Mouse (Mus musculus): ENCODE measurements around the gene Usp26. TPM values are rescaled to one million over a fixed set of nuclear protein-coding genes. Genes with fewer than 3 reads are reported as not detected.

Gene Usp26
- not detected in 2 replicates for polyA plus RNA-seq (2015; fragmentation: Nextera tagmentation; extraction: Ambion mirVana)

- Histone ChIP-seq H3K9ac (ENCODE audit: low read depth, low read length) (no peak within 1 kb of the TSS), H3K27ac (ENCODE audit: low read length) (no peak within 1 kb of the TSS), H3K27me3 (ENCODE audit: control insufficient read depth, insufficient read depth, low read depth, low read length) (no peaks in the 10 kb centered on the region), H3K36me3 (ENCODE audit: control insufficient read depth, insufficient read depth) (no peaks in the 10 kb centered on the region), H3K4me1 (ENCODE audit: control insufficient read depth, low read depth, low read length) (no peaks in the 10 kb centered on the region), H3K9me3 (replicated peaks; ENCODE audit: control insufficient read depth, low read length) (no peaks in the 10 kb centered on the region), H3K4me2 (ENCODE audit: low read depth, low read length) (no peak within 1 kb of the TSS), H3K4me3 (ENCODE audit: low read depth, low read length) (no peak within 1 kb of the TSS)
- ATAC-seq (ENCODE audit: low read depth) = no peak
- 74% methylated on average over 6 of the region's 6 CpGs for WGBS (ENCODE audit: insufficient replicate concordance)
These were observed at the start of gene Usp26 for GRCm38 (mm10) chrX:51801133-51801532. Gene Usp26 (minus strand): TSS chrX:51801233.

DNA sequence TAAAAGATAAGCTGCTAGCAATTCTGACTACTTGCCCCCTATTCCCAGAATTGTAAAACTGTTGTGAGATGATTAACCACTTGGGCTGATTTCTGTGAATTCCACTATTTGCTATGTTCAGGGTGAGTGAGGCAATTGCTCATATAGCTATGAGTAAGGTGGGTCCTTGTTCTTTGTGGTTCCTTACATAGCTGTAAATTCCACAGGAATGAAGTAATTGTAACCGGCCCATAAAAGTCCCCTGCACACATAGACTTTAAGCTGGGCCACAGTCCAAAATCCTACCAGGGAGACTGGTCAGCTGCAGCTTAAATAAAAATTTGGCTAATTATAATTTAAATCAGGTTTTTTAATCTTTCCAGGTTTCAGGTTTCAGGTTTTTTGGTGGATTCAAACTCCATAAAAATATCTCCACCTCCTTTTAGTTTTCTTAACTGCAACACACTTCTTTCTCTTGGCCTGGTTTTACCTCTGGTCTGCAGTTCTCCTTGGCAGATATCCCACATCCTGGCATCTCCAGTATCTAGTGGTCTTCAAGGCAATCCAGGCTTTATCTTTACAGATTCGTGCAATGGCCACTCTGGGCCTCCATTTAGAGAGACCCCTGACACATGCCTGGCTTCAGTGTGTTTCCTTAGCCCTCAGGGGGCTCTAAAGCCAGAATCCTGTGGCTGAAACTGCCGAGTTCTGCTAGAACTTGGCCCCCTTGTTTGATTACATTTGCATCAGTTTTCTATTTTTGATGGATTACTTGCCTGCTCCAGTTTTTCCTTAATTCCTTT lies 13.6 kb upstream of the Usp26 start:
- no peaks in the 10 kb centered on the region for H3K27me3 ChIP-seq (ENCODE audit: control insufficient read depth, insufficient read depth, low read depth, low read length)
- H3K27ac ChIP-seq (ENCODE audit: low read length) = no peak overlapping the region
- H3K36me3 ChIP-seq (ENCODE audit: control insufficient read depth, insufficient read depth) = no peaks in the 10 kb centered on the region
- no peak for ATAC-seq (ENCODE audit: low read depth)
- 37% methylated on average over 3 of the region's 3 CpGs for WGBS (ENCODE audit: insufficient replicate concordance)
- H3K4me1 ChIP-seq (ENCODE audit: control insufficient read depth, low read depth, low read length) = no peaks in the 10 kb centered on the region
- no peak overlapping the region for H3K4me2 ChIP-seq (ENCODE audit: low read depth, low read length)
- no peak overlapping the region for H3K9ac ChIP-seq (ENCODE audit: low read depth, low read length)
- no peaks in the 10 kb centered on the region for H3K9me3 ChIP-seq (replicated peaks; ENCODE audit: control insufficient read depth, low read length)
- no peak overlapping the region for H3K4me3 ChIP-seq (ENCODE audit: low read depth, low read length)

- Histone ChIP-seq H3K4me1 (ENCODE audit: control insufficient read depth, low read depth, low read length) (no peaks in the 10 kb centered on the region), H3K9me3 (replicated peaks; ENCODE audit: control insufficient read depth, low read length) (no peaks in the 10 kb centered on the region), H3K4me2 (ENCODE audit: low read depth, low read length) (no peak overlapping the region), H3K27me3 (ENCODE audit: control insufficient read depth, insufficient read depth, low read depth, low read length) (no peaks in the 10 kb centered on the region), H3K9ac (ENCODE audit: low read depth, low read length) (no peak overlapping the region), H3K27ac (ENCODE audit: low read length) (no peak overlapping the region), H3K36me3 (ENCODE audit: control insufficient read depth, insufficient read depth) (no peaks in the 10 kb centered on the region), H3K4me3 (ENCODE audit: low read depth, low read length) (no peak overlapping the region)
- ATAC-seq (ENCODE audit: low read depth) = no peak
- WGBS (ENCODE audit: insufficient replicate concordance) = 6% methylated on average over 1 of the region's 1 CpGs
These were observed 33.6 kb downstream of the Usp26 start for GRCm38 (mm10) chrX:51767457-51767856.

DNA sequence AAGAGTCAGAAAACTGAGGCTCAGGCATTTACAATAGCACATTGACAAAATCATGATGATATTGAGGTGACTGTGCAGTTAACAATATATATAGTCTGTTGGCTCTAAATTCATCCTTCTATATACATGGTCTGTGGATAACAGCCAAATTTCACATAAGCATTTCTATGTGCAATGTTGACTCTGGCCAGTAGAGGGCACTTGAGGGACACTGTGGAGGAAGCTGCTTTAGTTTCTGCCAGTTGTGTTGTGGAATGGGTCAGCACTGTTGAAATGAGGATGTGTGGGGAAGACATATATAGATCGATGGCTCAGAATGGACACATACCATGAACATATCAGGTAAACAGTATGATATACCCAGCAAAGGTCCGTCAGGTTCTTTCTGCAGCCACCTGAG lies 64.6 kb downstream of the Usp26 start:
- Histone ChIP-seq H3K4me2 (ENCODE audit: low read depth, low read length) (no peak overlapping the region), H3K9me3 (replicated peaks; ENCODE audit: control insufficient read depth, low read length) (no peaks in the 10 kb centered on the region), H3K4me1 (ENCODE audit: control insufficient read depth, low read depth, low read length) (no peaks in the 10 kb centered on the region), H3K4me3 (ENCODE audit: low read depth, low read length) (no peak overlapping the region), H3K27ac (ENCODE audit: low read length) (no peak overlapping the region), H3K27me3 (ENCODE audit: control insufficient read depth, insufficient read depth, low read depth, low read length) (no peaks in the 10 kb centered on the region), H3K36me3 (ENCODE audit: control insufficient read depth, insufficient read depth) (no peaks in the 10 kb centered on the region), H3K9ac (ENCODE audit: low read depth, low read length) (no peak overlapping the region)
- ATAC-seq (ENCODE audit: low read depth) = no peak
- 57% methylated on average over 2 of the region's 2 CpGs for WGBS (ENCODE audit: insufficient replicate concordance)

- Histone ChIP-seq H3K4me1 (ENCODE audit: control insufficient read depth, low read depth, low read length) (no peaks in the 10 kb centered on the region), H3K36me3 (ENCODE audit: control insufficient read depth, insufficient read depth) (no peaks in the 10 kb centered on the region), H3K4me2 (ENCODE audit: low read depth, low read length) (no peak overlapping the region), H3K27ac (ENCODE audit: low read length) (no peak overlapping the region), H3K9ac (ENCODE audit: low read depth, low read length) (no peak overlapping the region), H3K27me3 (ENCODE audit: control insufficient read depth, insufficient read depth, low read depth, low read length) (no peaks in the 10 kb centered on the region), H3K9me3 (replicated peaks; ENCODE audit: control insufficient read depth, low read length) (no peaks in the 10 kb centered on the region), H3K4me3 (ENCODE audit: low read depth, low read length) (no peak overlapping the region)
- 27% methylated on average over 8 of the region's 8 CpGs for WGBS (ENCODE audit: insufficient replicate concordance)
- no peak for ATAC-seq (ENCODE audit: low read depth)
These were observed 86.8 kb downstream of the Usp26 start for GRCm38 (mm10) chrX:51714086-51714745.

DNA sequence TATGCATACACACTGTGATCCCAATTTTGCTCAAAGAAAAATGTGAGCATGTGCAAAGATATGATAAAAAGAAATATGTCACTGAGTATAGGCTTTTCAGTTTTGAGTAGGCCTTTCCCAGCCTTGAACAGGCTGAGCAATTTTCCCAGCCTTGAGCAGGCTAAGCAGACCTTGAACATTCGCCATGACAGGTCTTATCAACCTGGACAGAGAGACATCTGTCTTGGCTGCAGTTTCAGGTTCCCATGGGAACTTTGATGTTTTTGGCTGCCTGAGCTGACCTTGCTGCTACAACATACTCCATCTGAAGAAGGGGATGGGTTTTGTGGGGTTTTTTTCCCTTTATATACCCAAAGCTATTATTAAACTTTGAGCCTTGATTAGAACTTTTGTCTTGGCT lies 88.0 kb downstream of the Usp26 start:
- ATAC-seq (ENCODE audit: low read depth) = no peak
- H3K27ac ChIP-seq (ENCODE audit: low read length) = no peak overlapping the region
- no peak overlapping the region for H3K4me3 ChIP-seq (ENCODE audit: low read depth, low read length)
- H3K9ac ChIP-seq (ENCODE audit: low read depth, low read length) = no peak overlapping the region
- H3K36me3 ChIP-seq (ENCODE audit: control insufficient read depth, insufficient read depth) = no peaks in the 10 kb centered on the region
- H3K9me3 ChIP-seq (replicated peaks; ENCODE audit: control insufficient read depth, low read length) = no peaks in the 10 kb centered on the region
- no peak overlapping the region for H3K4me2 ChIP-seq (ENCODE audit: low read depth, low read length)
- H3K27me3 ChIP-seq (ENCODE audit: control insufficient read depth, insufficient read depth, low read depth, low read length) = no peaks in the 10 kb centered on the region; the same call in 1 of the 2 replicates
- 27% methylated on average over 1 of the region's 1 CpGs for WGBS (ENCODE audit: insufficient replicate concordance)
- no peaks in the 10 kb centered on the region for H3K4me1 ChIP-seq (ENCODE audit: control insufficient read depth, low read depth, low read length)

Other genes starting within 250 kb of the Usp26 start
- 0.67 and 0.83 TPM in 2 replicates for gene Hs6st2, start 119.4 kb downstream of the Usp26 start, polyA plus RNA-seq (2015; fragmentation: Nextera tagmentation; extraction: Ambion mirVana)
- gene 1700080O16Rik, start 171.5 kb upstream of the Usp26 start, polyA plus RNA-seq (2015; fragmentation: Nextera tagmentation; extraction: Ambion mirVana) = not detected in 2 replicates

All from liver, embryonic 16.5 days (tissue).